Mouse (Mus musculus): ENCODE measurements around the gene Atp6v1c2.

DNA sequence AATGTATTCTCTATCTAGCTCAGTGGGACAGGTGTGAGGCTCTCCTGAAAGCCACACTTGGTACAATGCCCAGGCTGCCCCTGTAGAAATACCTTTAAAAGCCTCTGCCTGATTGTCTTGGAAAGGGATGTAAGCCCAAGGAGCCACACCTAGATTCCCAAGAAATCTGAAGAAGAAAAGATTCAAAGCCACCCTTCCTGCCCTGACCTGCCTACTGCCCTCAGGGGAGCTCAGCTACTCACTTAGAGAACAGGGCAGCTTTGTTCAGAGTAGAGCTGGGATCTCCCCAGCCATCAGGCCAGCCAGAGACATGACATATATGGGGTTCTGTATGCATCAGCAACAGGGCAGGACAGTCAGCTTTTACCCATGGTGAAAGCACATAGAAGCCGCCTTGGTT, 29.3 kb downstream of the Atp6v1c2 start:
- no peak for TF ChIP-seq POLR2A (IDR thresholded peaks at IDR 0.05; ENCODE audit: low read depth, low read length)
- no peak for TF ChIP-seq CTCF (IDR thresholded peaks at IDR 0.05; ENCODE audit: extremely low read depth, insufficient read length, insufficient replicate concordance, low read depth, low read length)

Data from small intestine, adult 2 months (tissue).